Mouse (Mus musculus) stomach, postnatal 0 days (tissue): ENCODE data around the gene Frmpd4. TPM values are rescaled to one million over a fixed set of nuclear protein-coding genes. Genes with fewer than 3 reads are reported as not detected.

Experiments used
- ATAC-seq: fragments of 200-750 bp; cut with Nextera tagmentation; 2 replicates; pipeline ENCODE4 v1.8.0; 2017; ENCODE audit not compliant: low FRiP score, low TSS enrichment
- DNase-seq: peaks from one replicate; pipeline ENCODE4 v3.0.0-alpha.2; 2016; ENCODE audit warnings: low spot score
- H3K27ac ChIP-seq: fragments of 300-500 bp; sonication (generic); replicated peaks from 2 replicates; pipeline ENCODE4 v1.5.1; 2014; ENCODE audit warnings: mild to moderate bottlenecking, control low read depth
- H3K27me3 ChIP-seq: fragments of 300-500 bp; sonication (generic); 2 replicates; pipeline ENCODE4 v1.6.1; 2014; ENCODE audit warnings: low read length; ENCODE audit not compliant: control insufficient read depth, insufficient read depth
- H3K36me3 ChIP-seq: fragments of 300-500 bp; sonication (generic); 2 replicates; pipeline ENCODE4 v1.6.1; 2014; ENCODE audit warnings: low read length, mixed read lengths; ENCODE audit not compliant: control insufficient read depth, insufficient read depth
- H3K4me1 ChIP-seq: fragments of 300-500 bp; sonication (generic); replicated peaks from 2 replicates; pipeline ENCODE4 v1.6.1; 2014; ENCODE audit warnings: antibody characterized with exemption; ENCODE audit not compliant: control insufficient read depth, insufficient read depth
- H3K4me2 ChIP-seq: fragments of 300-500 bp; sonication (generic); replicated peaks from 2 replicates; pipeline ENCODE4 v1.6.1; 2014; ENCODE audit warnings: low read depth, mild to moderate bottlenecking, control low read depth, moderate library complexity
- H3K4me3 ChIP-seq: fragments of 300-500 bp; sonication (generic); 2 replicates; pipeline ENCODE4 v1.5.1; 2014; ENCODE audit warnings: low read depth, low read length, control low read depth
- H3K9ac ChIP-seq: fragments of 300-500 bp; sonication (generic); 2 replicates; pipeline ENCODE4 v1.6.1; 2014; ENCODE audit warnings: mild to moderate bottlenecking, low read length, control low read depth, mixed read lengths
- H3K9me3 ChIP-seq: fragments of 300-500 bp; sonication (generic); 2 replicates; pipeline ENCODE4 v1.6.1; 2016; ENCODE audit warnings: low read length; ENCODE audit not compliant: control insufficient read depth
- CTCF ChIP-seq: IDR thresholded peaks from 2 replicates; pipeline ENCODE4 v1.5.1; 2016; ENCODE audit warnings: antibody characterized with exemption, low read depth, mild to moderate bottlenecking, moderate library complexity
- EP300 ChIP-seq: optimal IDR thresholded peaks from 2 replicates; pipeline ENCODE3; 2016; ENCODE audit warnings: antibody characterized with exemption
- WGBS: fragments of 180-500 bp; shearing (Covaris S2); extraction: QIAGEN DNeasy Blood & Tissue Kit; methylation state at CpG from one replicate; pipeline ENCODE4 v1.1.7; 2014; 5-methylcytosine and 5-hydroxymethylcytosine counted together
- polyA plus RNA-seq: library from polyadenylated mRNA; unstranded; fragments of >200 nt; fragmentation: Nextera tagmentation; extraction: Ambion mirVana; gene quantifications from 2 replicates; pipeline ENCODE4 v1.2.1, GENCODE M21; 2015

Frmpd4 gene
- 0.07 and 0.11 TPM in 2 replicates for polyA plus RNA-seq

- Histone ChIP-seq H3K4me2 (no peak within 1 kb of the TSS), H3K9ac (no peak within 1 kb of the TSS), H3K27me3 (no peaks in the 10 kb centered on the region), H3K9me3 (no peaks in the 10 kb centered on the region), H3K4me3 (no peak within 1 kb of the TSS), H3K27ac (no peak within 1 kb of the TSS), H3K36me3 (no peaks in the 10 kb centered on the region), H3K4me1 (no peaks in the 10 kb centered on the region)
- no peak for ATAC-seq
- DNase-seq = no peak
- 80% methylated on average over 5 of the region's 5 CpGs for WGBS
- no peak for TF ChIP-seq CTCF
- TF ChIP-seq EP300 = no peak
These were observed at the start of gene Frmpd4 for GRCm38 (mm10) chrX:168577131-168577530. Gene Frmpd4, minus strand, starts transcription at chrX:168577231.

- no peak for ATAC-seq
- Histone ChIP-seq H3K27me3 (no peaks in the 10 kb centered on the region), H3K36me3 (no peaks in the 10 kb centered on the region), H3K4me2 (no peak overlapping the region), H3K9me3 (no peaks in the 10 kb centered on the region), H3K9ac (no peak overlapping the region), H3K27ac (no peak overlapping the region), H3K4me3 (no peak overlapping the region), H3K4me1 (no peaks in the 10 kb centered on the region)
- WGBS = 52% methylated on average over 5 of the region's 5 CpGs
- no peak for TF ChIP-seq EP300
- no peak for TF ChIP-seq CTCF
- no peak for DNase-seq
These were observed 18.2 kb upstream of the Frmpd4 start for GRCm38 (mm10) chrX:168595193-168595592.

GRCm38 (mm10) chrX:168584303-168584702 lies 7.3 kb upstream of the Frmpd4 start:
- DNase-seq = no peak
- H3K4me3 ChIP-seq = no peak overlapping the region

GRCm38 (mm10) chrX:168571808-168572207 lies 5.2 kb downstream of the Frmpd4 start:
- ATAC-seq = no peak
- H3K27me3 ChIP-seq = no peaks in the 10 kb centered on the region
- H3K9me3 ChIP-seq = no peaks in the 10 kb centered on the region
- no peaks in the 10 kb centered on the region for H3K36me3 ChIP-seq
- no peak for DNase-seq
- no peaks in the 10 kb centered on the region for H3K4me1 ChIP-seq
- TF ChIP-seq EP300 (no peak), CTCF (no peak)
- WGBS = 59% methylated on average over 4 of the region's 4 CpGs
- H3K9ac ChIP-seq = no peak overlapping the region
- H3K4me3 ChIP-seq = no peak overlapping the region
- no peak overlapping the region for H3K4me2 ChIP-seq
- H3K27ac ChIP-seq = no peak overlapping the region

More at GRCm38 (mm10) chrX:168584303-168584702, 7.3 kb upstream of the Frmpd4 start:
- Histone ChIP-seq H3K9ac (no peak overlapping the region), H3K4me2 (no peak overlapping the region), H3K27ac (no peak overlapping the region), H3K4me1 (no peaks in the 10 kb centered on the region), H3K27me3 (no peaks in the 10 kb centered on the region), H3K9me3 (no peaks in the 10 kb centered on the region), H3K36me3 (no peaks in the 10 kb centered on the region)
- no peak for ATAC-seq
- WGBS = 35% methylated on average over 1 of the region's 1 CpGs
- TF ChIP-seq EP300 = no peak
- TF ChIP-seq CTCF = peak; percentile 40; the same call in 1 of the 2 replicates

- Histone ChIP-seq H3K4me3 (no peak overlapping the region), H3K27ac (no peak overlapping the region), H3K9me3 (no peaks in the 10 kb centered on the region), H3K4me2 (no peak overlapping the region), H3K36me3 (no peaks in the 10 kb centered on the region), H3K27me3 (no peaks in the 10 kb centered on the region), H3K9ac (no peak overlapping the region), H3K4me1 (no peaks in the 10 kb centered on the region)
- WGBS = 64% methylated on average over 5 of the region's 5 CpGs
- TF ChIP-seq CTCF (no peak), EP300 (no peak)
- DNase-seq (no peak), ATAC-seq (no peak)
These were observed 7.8 kb downstream of the Frmpd4 start for GRCm38 (mm10) chrX:168569231-168569630.

- Histone ChIP-seq H3K36me3 (no peaks in the 10 kb centered on the region), H3K4me1 (no peaks in the 10 kb centered on the region), H3K9ac (no peak overlapping the region), H3K4me2 (no peak overlapping the region), H3K4me3 (no peak overlapping the region), H3K9me3 (no peaks in the 10 kb centered on the region), H3K27me3 (no peaks in the 10 kb centered on the region), H3K27ac (no peak overlapping the region)
- ATAC-seq (no peak), DNase-seq (no peak)
- 17% methylated on average over 1 of the region's 1 CpGs for WGBS
- TF ChIP-seq EP300 (no peak), CTCF (no peak)
These were observed 71.8 kb downstream of the Frmpd4 start for GRCm38 (mm10) chrX:168505254-168505653.
